Mouse (Mus musculus) natural killer cell, adult 2 months (primary cell): ENCODE results near the gene Cks2.
"Not testable (repeated sequence)": the region's sequence is repeated elsewhere in the genome, so short reads cannot be mapped to it uniquely, and the experiment has no call there.

ENCODE experiments used
- DNase-seq, 2 experiments: peaks; one replicate each; pipeline ENCODE4 v3.0.0; 2022; ENCODE audit warnings: low spot score in 2 of 2

The Cks2 gene

GRCm38 (mm10) chr13:51638958-51639357, 6.1 kb upstream of the Cks2 start:
- peak in 1 of 2 experiments; percentile 11 for DNase-seq

DNA sequence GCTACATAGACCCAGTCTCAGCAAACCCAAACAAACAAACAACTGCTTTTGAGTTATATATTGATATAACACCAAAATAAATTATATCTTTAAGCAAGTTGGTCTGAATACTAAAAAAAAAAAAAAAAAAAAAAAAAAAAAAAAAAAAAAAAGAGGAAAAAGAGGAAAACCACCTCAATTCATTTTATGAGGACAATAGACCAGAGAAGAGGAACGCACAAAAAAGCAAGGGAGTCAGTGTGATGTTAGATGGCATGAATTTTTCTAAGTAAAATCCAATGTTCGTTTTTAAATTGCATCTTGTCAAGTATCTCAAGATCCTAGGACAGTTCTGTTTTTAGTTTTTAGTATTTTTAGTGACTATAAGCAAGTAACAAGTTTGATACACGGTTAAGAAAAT, 3.6 kb upstream of the Cks2 start:
- no peak for DNase-seq

- DNase-seq, result no peak
Measured at GRCm38 (mm10) chr13:51642171-51642778, 2.8 kb upstream of the Cks2 start.

GRCm38 (mm10) chr13:51643924-51644828, 856 bp upstream of the Cks2 start:
- no peak for DNase-seq

- no peak for DNase-seq
Measured at GRCm38 (mm10) chr13:51645872-51646271, 840 bp downstream of the Cks2 start.

GRCm38 (mm10) chr13:51646362-51647027, 1.5 kb downstream of the Cks2 start:
- no peak for DNase-seq

GRCm38 (mm10) chr13:51647770-51648169, 2.7 kb downstream of the Cks2 start:
- no peak for DNase-seq

GRCm38 (mm10) chr13:51648237-51648636, 3.2 kb downstream of the Cks2 start:
- DNase-seq, result no peak

DNA sequence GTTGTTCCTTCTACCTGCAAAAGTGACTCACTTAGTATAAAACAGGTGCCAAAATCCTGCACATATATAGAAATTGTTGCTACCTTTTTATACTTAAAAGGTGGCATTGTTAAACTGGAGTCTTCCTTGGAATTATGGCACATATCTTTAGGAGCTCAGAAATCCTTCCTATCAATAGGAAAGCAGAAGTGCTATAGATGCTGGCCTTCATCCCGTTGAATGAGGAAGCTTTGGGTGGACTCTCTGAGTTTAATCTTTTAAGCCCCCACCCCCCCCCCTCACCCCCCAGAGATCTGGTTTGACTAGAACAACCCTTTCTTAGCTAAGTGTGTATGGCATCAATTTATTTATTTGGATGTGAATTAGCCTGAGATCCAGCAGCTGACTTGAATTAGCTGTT, 4.7 kb downstream of the Cks2 start:
- DNase-seq, result no peak

DNA sequence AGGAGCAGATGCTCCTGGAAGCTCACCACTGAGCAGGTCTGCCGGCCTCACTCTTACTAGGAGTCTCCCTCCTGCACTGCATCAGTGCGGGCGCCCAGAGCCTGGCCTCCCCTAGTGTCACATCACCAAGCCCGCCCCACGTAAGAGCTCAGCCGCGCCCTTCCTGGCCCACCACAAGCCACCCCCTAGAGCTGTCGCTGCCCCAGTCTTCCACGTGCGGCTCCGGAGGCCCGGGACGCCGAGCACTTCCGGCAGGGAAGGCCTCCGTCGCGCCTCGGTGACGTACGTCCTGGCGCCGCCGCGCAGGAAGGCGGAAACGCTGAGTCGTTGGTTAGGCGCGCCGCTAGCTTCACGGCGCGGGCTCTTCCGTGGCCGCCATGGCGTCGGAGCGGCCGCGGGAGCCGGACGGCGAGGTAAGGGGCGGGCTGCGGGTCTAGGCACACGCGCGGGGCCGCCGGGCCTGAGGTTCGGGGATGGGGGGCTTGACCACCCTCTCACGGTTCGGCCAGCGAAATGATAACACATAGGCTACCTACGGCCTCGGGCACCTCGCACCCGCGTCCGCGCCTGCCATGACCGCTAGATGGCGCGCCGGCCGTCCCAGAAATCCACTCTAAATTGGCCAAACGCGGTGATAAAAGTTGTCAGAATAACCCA, 6.5 kb downstream of the Cks2 start, which contains the start of gene Secisbp2:
Secisbp2 (plus strand) TSS at position 290 of the 657 bp plus-strand sequence.
- DNase-seq, result peak; percentile 91 to 93

GRCm38 (mm10) chr13:51653159-51653558, 8.1 kb downstream of the Cks2 start:
- DNase-seq, result no peak

- DNase-seq, result no peak
Measured at GRCm38 (mm10) chr13:51653961-51654360, 8.9 kb downstream of the Cks2 start.

DNA sequence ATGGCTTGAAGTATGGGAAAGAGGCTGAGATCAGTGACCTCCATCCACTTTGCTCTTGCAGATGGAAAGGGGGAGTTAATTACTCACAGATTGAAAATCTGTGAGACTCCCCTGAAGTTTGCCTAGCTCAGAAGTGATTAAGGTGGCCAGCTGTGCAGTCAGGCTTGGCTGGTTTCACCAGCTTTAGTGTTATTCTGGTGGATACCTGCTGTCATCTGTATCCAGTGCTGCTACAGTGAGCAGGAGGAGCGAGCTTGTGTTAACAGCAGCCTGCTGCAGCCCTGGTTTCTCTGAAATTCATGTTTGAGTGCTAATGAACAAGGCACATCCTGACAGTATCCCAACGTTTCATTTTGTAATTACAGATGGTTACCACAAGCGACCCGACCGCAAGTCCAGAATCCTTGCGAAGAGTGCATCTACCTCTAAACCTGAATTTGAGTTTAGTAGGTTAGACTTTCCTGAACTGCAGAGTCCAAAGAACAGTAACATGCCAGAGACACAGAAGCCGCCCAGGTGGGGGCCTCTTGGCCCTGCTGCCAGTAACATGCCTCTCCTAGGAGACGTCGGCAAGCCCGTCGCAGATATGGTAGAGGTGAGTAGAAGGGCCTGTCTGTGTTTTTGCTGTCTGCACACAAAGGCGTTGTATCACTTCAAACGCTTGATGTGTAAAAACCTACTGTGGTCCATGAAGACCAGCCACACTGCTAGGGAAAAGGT, 11.6 kb downstream of the Cks2 start:
- DNase-seq, result no peak

DNA sequence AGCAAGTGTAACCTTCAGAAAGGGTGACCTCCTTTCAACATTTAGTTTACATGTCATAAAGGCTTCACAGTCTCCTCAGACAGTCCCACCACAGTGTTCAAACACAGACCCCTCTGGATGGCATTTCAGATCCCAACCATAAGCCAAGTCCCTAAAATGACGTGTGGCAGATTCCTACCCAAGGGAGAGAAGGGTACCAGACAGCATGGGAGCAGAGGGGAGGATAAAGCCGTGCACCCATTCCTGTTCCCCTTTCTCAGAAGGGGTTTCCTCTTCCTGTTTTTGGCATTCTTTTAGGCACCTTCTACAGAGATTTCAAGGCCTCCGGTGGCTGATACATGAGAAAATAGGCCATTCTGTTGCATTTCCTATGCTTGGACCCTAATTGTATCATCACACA, 13.1 kb downstream of the Cks2 start:
- DNase-seq, result no peak

DNA sequence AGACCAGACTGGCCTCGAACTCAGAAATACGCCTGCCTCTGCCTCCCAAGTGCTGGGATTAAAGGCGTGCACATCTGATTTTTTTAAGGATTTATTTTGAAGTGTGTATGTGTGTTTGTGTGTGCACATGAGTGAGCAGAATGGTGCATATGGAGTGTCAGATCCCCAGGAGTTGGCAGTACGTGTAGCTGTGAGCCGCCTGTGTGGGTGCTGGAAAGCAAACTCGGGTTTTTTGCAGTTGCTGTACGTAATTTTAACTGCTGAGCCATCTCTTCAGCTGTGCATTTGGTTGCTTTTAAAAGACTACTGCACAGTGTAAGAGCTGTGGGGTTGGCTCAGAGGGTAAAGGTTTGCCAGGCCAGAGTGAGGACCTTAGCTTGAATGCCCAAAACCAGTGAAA, 14.5 kb downstream of the Cks2 start:
- DNase-seq, result no peak

DNA sequence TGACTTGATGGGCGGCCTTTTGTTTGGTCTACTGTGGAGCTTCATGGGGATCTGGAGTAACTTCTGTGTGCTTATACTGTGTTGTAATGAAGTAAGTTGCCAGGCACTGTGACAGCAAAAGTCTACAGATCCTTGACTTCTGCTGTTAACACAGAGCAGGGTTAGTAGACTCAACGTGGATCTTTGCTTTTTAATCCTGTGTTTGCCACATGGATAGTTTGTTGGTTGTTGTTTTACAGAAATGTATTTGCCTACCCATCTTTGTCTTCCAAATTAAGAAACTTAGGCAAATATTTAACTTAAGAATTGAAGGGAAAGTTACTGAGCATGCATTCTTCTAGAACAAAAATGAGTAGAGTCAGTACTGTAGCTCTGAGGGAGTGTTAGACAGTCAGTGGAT, 18.5 kb downstream of the Cks2 start:
- DNase-seq, result no peak

DNA sequence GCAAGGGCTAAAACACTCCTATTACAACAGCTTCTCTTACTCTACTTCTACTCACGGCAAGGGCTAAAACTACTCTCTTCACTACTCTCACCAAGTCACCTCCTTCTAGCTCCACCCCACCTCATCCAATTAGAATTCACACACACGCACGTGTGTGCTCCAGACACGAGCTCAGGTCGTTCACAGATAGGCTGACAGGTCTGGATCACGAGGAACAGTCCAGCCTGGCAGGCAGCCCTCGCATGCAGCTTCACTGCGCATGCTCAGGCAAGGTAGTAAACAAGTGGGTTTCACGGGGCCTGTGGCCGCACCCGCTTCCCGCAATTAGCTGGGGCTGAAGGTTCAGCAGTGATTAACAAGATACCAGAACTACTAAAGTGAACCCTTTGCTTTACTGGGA, 23.2 kb downstream of the Cks2 start:
- not testable (repeated sequence) for DNase-seq

- no peak for DNase-seq
Measured at GRCm38 (mm10) chr13:51676641-51677040, 31.6 kb downstream of the Cks2 start.

DNA sequence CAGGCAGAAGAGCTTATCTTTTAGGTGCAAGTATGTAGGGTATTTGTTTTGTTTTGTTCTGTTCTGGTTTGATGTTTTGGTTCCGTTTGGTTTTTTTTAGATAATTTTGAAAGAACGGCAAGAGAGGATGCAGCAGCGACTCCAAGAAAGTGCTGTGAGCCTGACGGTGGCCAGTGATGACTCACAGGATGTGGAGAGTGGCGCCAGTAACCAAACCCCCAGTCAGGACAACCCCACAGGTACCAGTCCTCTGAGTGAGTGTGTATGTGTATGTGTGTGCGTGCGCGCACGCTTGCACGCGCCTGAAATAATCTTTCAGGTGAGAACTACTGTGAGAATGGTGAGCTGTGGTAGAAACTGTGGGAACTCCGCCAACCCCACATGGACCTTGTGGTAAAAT, 32.0 kb downstream of the Cks2 start:
- DNase-seq, result peak in 1 of 2 experiments; percentile 12

GRCm38 (mm10) chr13:51677630-51678185, 32.7 kb downstream of the Cks2 start:
- DNase-seq, result no peak

DNA sequence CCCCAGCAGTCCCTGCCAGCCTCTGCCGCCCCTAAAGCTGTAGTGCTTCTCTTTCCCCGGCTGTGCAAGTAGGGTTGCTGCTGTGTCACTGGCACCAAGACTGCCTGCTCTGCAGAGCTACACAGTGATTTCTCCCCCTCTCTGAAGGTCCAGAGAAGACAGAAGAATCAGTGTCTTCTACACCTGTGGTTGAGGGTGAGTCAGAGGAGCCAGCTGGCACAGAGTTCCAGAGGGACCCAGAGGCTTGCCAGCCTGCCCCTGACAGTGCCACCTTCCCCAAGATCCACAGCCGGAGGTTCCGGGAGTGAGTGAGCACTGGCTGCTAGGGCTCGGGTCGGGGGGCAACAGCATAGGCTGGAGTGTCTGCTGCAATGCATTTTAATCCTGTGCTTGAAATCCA, 33.7 kb downstream of the Cks2 start:
- DNase-seq, result no peak
